Mouse (Mus musculus) CH12.LX (cell line): ENCODE data around the gene Tjap1. TPM values are rescaled to one million over a fixed set of nuclear protein-coding genes. Genes with fewer than 3 reads are reported as not detected.

Experiments
- DNase-seq: peaks from one replicate; pipeline ENCODE4 v3.0.0-alpha.2; 2013; ENCODE audit errors: extremely low read depth
- H3K27ac ChIP-seq: 2 replicates; pipeline ENCODE4 v1.5.1; 2012; ENCODE audit warnings: low read depth, mild to moderate bottlenecking, control low read depth, moderate library complexity; ENCODE audit not compliant: insufficient read depth
- H3K27me3 ChIP-seq: replicated peaks from 2 replicates; pipeline ENCODE3; 2012; ENCODE audit warnings: inconsistent platforms
- H3K36me3 ChIP-seq, 2 experiments: replicated peaks in 1 of 2; 2 replicates each; pipeline versions ENCODE3 to v1.6.1; 2012; ENCODE audit warnings: inconsistent platforms in 1 of 2, low read length in 1 of 2, mild to moderate bottlenecking in 1 of 2, mixed read lengths in 1 of 2, moderate library complexity in 1 of 2; ENCODE audit not compliant: control insufficient read depth in 1 of 2, insufficient read depth in 1 of 2
- H3K4me1 ChIP-seq, 2 experiments: 2 replicates each; pipeline ENCODE4 v1.6.1; 2012; ENCODE audit warnings: inconsistent platforms in 1 of 2, moderate library complexity in 1 of 2; ENCODE audit not compliant: insufficient read depth in 2 of 2, control insufficient read depth in 1 of 2
- H3K4me2 ChIP-seq: 2 replicates; pipeline ENCODE4 v1.6.1; 2012; ENCODE audit warnings: low read depth, mild to moderate bottlenecking, control low read depth; ENCODE audit not compliant: poor library complexity, insufficient read depth, severe bottlenecking
- H3K4me3 ChIP-seq, 3 experiments: fragments of 150-350 bp in 1 of 3; sonication (generic) in 1 of 3; replicated peaks in 1 of 3; 2 replicates each; pipeline versions ENCODE3 to v1.5.1; 2011 to 2012; ENCODE audit warnings: low read depth in 2 of 3, low read length in 2 of 3, mild to moderate bottlenecking in 2 of 3, moderate library complexity in 2 of 3, control low read depth in 1 of 3, improper control_type of control experiment in 1 of 3, inconsistent platforms in 1 of 3, mixed read lengths in 1 of 3; ENCODE audit not compliant: poor library complexity in 1 of 3
- H3K79me2 ChIP-seq: replicated peaks from 2 replicates; pipeline ENCODE4 v1.6.1; 2012; ENCODE audit warnings: mild to moderate bottlenecking, moderate library complexity; ENCODE audit not compliant: control insufficient read depth, poor library complexity, insufficient read depth, severe bottlenecking; ENCODE audit errors: extremely low read depth
- H3K9ac ChIP-seq: 2 replicates; pipeline ENCODE4 v1.6.1; 2012; ENCODE audit warnings: low read depth, mild to moderate bottlenecking, control low read depth, moderate library complexity; ENCODE audit not compliant: insufficient read depth
- H3K9me3 ChIP-seq: replicated peaks from 2 replicates; pipeline ENCODE3; 2012; ENCODE audit warnings: low read length, inconsistent platforms, mixed read lengths
- CHD1 ChIP-seq: IDR thresholded peaks from 2 replicates; pipeline ENCODE4 v1.6.1; 2012; ENCODE audit warnings: low read depth, low read length, improper control_type of control experiment, inconsistent platforms
- CHD2 ChIP-seq: IDR thresholded peaks from 2 replicates; pipeline ENCODE4 v1.6.1; 2011; ENCODE audit warnings: low read length, improper control_type of control experiment
- CTCF ChIP-seq, 2 experiments: IDR thresholded peaks in 1 of 2; conservative IDR thresholded peaks in 1 of 2; 2 replicates each; pipeline ENCODE4 v1.5.1; 2011 to 2012; ENCODE audit warnings: low read depth in 2 of 2, low read length in 2 of 2, improper control_type of control experiment in 1 of 2, inconsistent platforms in 1 of 2, mild to moderate bottlenecking in 1 of 2, moderate library complexity in 1 of 2
- E2F4 ChIP-seq: IDR thresholded peaks from 2 replicates; pipeline ENCODE4 v1.6.1; 2011; ENCODE audit warnings: low read depth, low read length, improper control_type of control experiment; ENCODE audit not compliant: insufficient replicate concordance
- EP300 ChIP-seq: IDR thresholded peaks from 2 replicates; pipeline ENCODE4 v1.6.1; 2011; ENCODE audit warnings: low read length, improper control_type of control experiment
- HCFC1 ChIP-seq: IDR thresholded peaks from 2 replicates; pipeline ENCODE4 v1.6.1; 2012; ENCODE audit warnings: low read depth, mild to moderate bottlenecking, inconsistent platforms, low read length, improper control_type of control experiment
- KAT2A ChIP-seq: IDR thresholded peaks from 2 replicates; pipeline ENCODE4 v1.6.1; 2012; ENCODE audit warnings: low read length, improper control_type of control experiment, inconsistent platforms; ENCODE audit not compliant: insufficient replicate concordance
- MAX ChIP-seq: IDR thresholded peaks from 2 replicates; pipeline ENCODE4 v1.6.1; 2011; ENCODE audit warnings: low read length, improper control_type of control experiment
- MYC ChIP-seq: IDR thresholded peaks from 2 replicates; pipeline ENCODE4 v1.6.1; 2011; ENCODE audit warnings: low read depth, mild to moderate bottlenecking, improper control_type of control experiment, low read length
- NELFE ChIP-seq: IDR thresholded peaks from 2 replicates; pipeline ENCODE4 v1.6.1; 2011; ENCODE audit warnings: low read depth, low read length, improper control_type of control experiment
- NRF1 ChIP-seq: IDR thresholded peaks from 2 replicates; pipeline ENCODE4 v1.6.1; 2014; ENCODE audit warnings: low read depth, mild to moderate bottlenecking, inconsistent platforms, low read length, improper control_type of control experiment, moderate library complexity
- POLR2AphosphoS2 ChIP-seq: IDR thresholded peaks from 2 replicates; pipeline ENCODE4 v1.6.1; 2011; ENCODE audit warnings: low read depth, low read length, improper control_type of control experiment
- RAD21 ChIP-seq: IDR thresholded peaks from 2 replicates; pipeline ENCODE4 v1.6.1; 2011; ENCODE audit warnings: low read depth, mild to moderate bottlenecking, low read length, improper control_type of control experiment, moderate library complexity
- TBP ChIP-seq: conservative IDR thresholded peaks from 2 replicates; pipeline ENCODE4 v1.6.1; 2011; ENCODE audit warnings: low read depth, low read length, improper control_type of control experiment
- TCF12 ChIP-seq: IDR thresholded peaks from 2 replicates; pipeline ENCODE4 v1.6.1; 2014; ENCODE audit warnings: low read depth, mild to moderate bottlenecking, inconsistent platforms, low read length, improper control_type of control experiment
- USF2 ChIP-seq: conservative IDR thresholded peaks from 2 replicates; pipeline ENCODE4 v1.6.1; 2011; ENCODE audit warnings: low read depth, low read length, improper control_type of control experiment
- ZKSCAN1 ChIP-seq: IDR thresholded peaks from 2 replicates; pipeline ENCODE4 v1.6.1; 2012; ENCODE audit warnings: low read depth, inconsistent platforms, low read length, improper control_type of control experiment, borderline replicate concordance
- dilution Hi-C: fragments of 300-500 bp; cut with MboI; formaldehyde crosslinking; loops from 2 replicates; pipeline ENCODE4 v1.14.3; 2020; ENCODE audit warnings: low sequenced_read_pairs; ENCODE audit not compliant: extremely low pct_unique_long_range_greater_than_20kb, extremely low pct_ligation_motif_present
- in situ Hi-C: fragments of 300-500 bp; cut with MboI; formaldehyde crosslinking; loops from 3 replicates; pipeline ENCODE4 v1.14.3; 2019; ENCODE audit warnings: low sequenced_read_pairs, low pct_ligation_motif_present, low pct_unique_long_range_greater_than_20kb, mixed read lengths
- polyA plus RNA-seq: library from polyadenylated mRNA; unstranded; fragments of >175 nt; gene quantifications from 2 replicates; pipeline ENCODE4 v1.2.1, GENCODE M21; 2012; ENCODE audit warnings: low read depth; ENCODE audit not compliant: insufficient read length
- total RNA-seq, 2 experiments: library from RNA; depleted of rRNA; stranded (reverse); fragments of 300-350 nt in 1 of 2; fragments of >200 nt in 1 of 2; gene quantifications; 2 replicates each; pipeline ENCODE4 v1.2.3; 2012 to 2014

Gene Tjap1
- total and polyA plus RNA-seq, 3 experiments, result 8.6 to 24.3 (median 14.2) TPM

DNA sequence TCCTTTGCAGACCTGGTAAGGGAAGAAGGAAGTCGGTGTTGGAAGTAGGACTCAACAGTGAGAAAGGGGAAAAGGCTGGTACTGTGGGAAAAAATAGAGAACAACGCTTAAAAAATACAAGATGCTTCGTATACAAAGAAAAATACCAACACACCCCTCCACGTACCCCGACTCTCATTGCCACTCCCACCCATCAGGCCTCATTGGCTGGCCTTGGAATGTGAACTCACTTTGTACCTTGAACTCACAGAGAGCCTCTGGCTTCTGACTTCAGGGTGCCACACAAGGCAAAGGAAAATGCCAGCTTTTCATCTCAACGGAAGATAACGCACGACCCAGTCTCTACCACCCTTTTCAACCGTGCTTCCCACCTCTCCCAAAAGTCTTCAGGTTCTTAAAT is 314 bp upstream of the Tjap1 start:
- H3K79me2 ChIP-seq, result peaks cover 22% of the 10 kb centered on the region
- H3K4me2 ChIP-seq, result peak overlapping the region; percentile 86
- H3K9ac ChIP-seq, result no peak overlapping the region
- peaks cover 15 to 30% of the 10 kb centered on the region in 2 experiments for H3K36me3 ChIP-seq
- dilution Hi-C loops, result no loop called here
- peak overlapping the region in 2 of 3 experiments; percentile 21 to 68 for H3K4me3 ChIP-seq
- in situ Hi-C loops, result no loop called here
- H3K27me3 ChIP-seq, result no peaks in the 10 kb centered on the region
- DNase-seq, result no peak
- H3K27ac ChIP-seq, result no peak overlapping the region
- no peaks in the 10 kb centered on the region for H3K9me3 ChIP-seq
- no peak for TF ChIP-seq CHD1
- no peak for TF ChIP-seq RAD21
- no peak for TF ChIP-seq USF2
- TF ChIP-seq EP300, result no peak
- TF ChIP-seq MAX, result no peak
- TF ChIP-seq TBP, result no peak
- no peak for TF ChIP-seq CTCF (conservative IDR thresholded peaks at IDR 0.05 in 1 of 2, IDR thresholded peaks at IDR 0.05 in 1 of 2; ENCODE audit: low read depth in 2 of 2, low read length in 2 of 2)
- TF ChIP-seq NRF1, result no peak
- TF ChIP-seq MYC, result no peak
- TF ChIP-seq ZKSCAN1, result no peak
- TF ChIP-seq TCF12, result no peak
- TF ChIP-seq KAT2A, result no peak
- no peak for TF ChIP-seq POLR2AphosphoS2
- no peak for TF ChIP-seq E2F4
- TF ChIP-seq NELFE, result no peak
- TF ChIP-seq HCFC1, result no peak
- peaks cover 3 to 16% of the 10 kb centered on the region in 2 experiments; a peak in 3 of 4 replicates for H3K4me1 ChIP-seq

DNA sequence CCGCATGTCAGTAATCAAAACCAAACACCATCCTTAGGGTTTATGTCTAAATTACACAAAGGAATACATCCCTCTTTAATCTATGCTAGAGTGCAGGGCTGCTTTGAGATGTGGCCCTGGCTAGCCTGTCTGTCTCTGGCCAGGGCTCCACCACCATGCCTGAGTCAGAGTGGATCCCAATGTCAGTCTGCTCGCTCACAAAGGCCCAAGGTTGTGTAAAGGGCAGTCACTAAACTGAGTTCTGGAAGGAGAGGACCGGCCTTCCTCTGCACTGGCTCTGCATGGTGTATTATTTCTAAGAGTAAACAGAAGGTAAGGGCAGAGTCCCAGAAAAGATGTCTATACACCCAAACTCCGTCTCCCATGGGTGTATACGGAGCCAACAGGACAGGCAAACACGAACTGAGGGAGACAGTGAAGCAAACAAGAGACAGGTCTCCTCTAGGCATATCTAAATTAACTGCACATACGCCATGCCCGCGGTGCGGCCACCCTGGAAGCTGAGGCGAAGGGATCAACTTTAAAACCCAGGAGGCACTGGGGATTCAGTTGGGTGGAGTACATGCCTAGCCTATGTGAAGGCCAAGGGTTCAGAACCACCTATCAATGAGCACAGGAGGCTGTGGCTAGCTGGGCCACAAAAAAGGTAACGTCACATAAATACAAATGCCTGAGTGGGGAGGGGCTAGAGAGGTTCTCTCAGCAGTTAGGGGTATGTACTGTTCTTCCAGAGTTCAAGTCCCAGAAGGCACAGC is 4.6 kb downstream of the Tjap1 start:
- peaks cover 36 to 71% of the 10 kb centered on the region in 2 experiments for H3K36me3 ChIP-seq

More for the DNA sequence above, 4.6 kb downstream of the Tjap1 start:
- H3K9me3 ChIP-seq, result no peaks in the 10 kb centered on the region
- H3K4me1 ChIP-seq, result peaks cover 0 to 11% of the 10 kb centered on the region in 2 experiments; a peak in 2 of 4 replicates
- DNase-seq, result no peak
- dilution Hi-C loops, result no loop called here
- no peak overlapping the region for H3K4me3 ChIP-seq
- H3K27ac ChIP-seq, result no peak overlapping the region
- H3K9ac ChIP-seq, result no peak overlapping the region
- H3K27me3 ChIP-seq, result no peaks in the 10 kb centered on the region
- H3K4me2 ChIP-seq, result no peak overlapping the region
- peaks cover 22% of the 10 kb centered on the region for H3K79me2 ChIP-seq
- TF ChIP-seq TBP (no peak), CHD2 (no peak), MAX (no peak)
- in situ Hi-C loops, result no loop called here
